Mouse (Mus musculus) CH12.LX (cell line): ENCODE data around the gene Rbm11. TPM values are rescaled to one million over a fixed set of nuclear protein-coding genes. Genes with fewer than 3 reads are reported as not detected.

Experiments
- DNase-seq: peaks from one replicate; pipeline ENCODE4 v3.0.0-alpha.2; 2013; ENCODE audit errors: extremely low read depth
- H3K27ac ChIP-seq: 2 replicates; pipeline ENCODE4 v1.5.1; 2012; ENCODE audit warnings: low read depth, mild to moderate bottlenecking, control low read depth, moderate library complexity; ENCODE audit not compliant: insufficient read depth
- H3K27me3 ChIP-seq: replicated peaks from 2 replicates; pipeline ENCODE3; 2012; ENCODE audit warnings: inconsistent platforms
- H3K36me3 ChIP-seq, 2 experiments: replicated peaks in 1 of 2; 2 replicates each; pipeline versions ENCODE3 to v1.6.1; 2012; ENCODE audit warnings: inconsistent platforms in 1 of 2, low read length in 1 of 2, mild to moderate bottlenecking in 1 of 2, mixed read lengths in 1 of 2, moderate library complexity in 1 of 2; ENCODE audit not compliant: control insufficient read depth in 1 of 2, insufficient read depth in 1 of 2
- H3K4me1 ChIP-seq, 2 experiments: 2 replicates each; pipeline ENCODE4 v1.6.1; 2012; ENCODE audit warnings: inconsistent platforms in 1 of 2, moderate library complexity in 1 of 2; ENCODE audit not compliant: insufficient read depth in 2 of 2, control insufficient read depth in 1 of 2
- H3K4me2 ChIP-seq: 2 replicates; pipeline ENCODE4 v1.6.1; 2012; ENCODE audit warnings: low read depth, mild to moderate bottlenecking, control low read depth; ENCODE audit not compliant: poor library complexity, insufficient read depth, severe bottlenecking
- H3K4me3 ChIP-seq, 3 experiments: fragments of 150-350 bp in 1 of 3; sonication (generic) in 1 of 3; replicated peaks in 1 of 3; 2 replicates each; pipeline versions ENCODE3 to v1.5.1; 2011 to 2012; ENCODE audit warnings: low read depth in 2 of 3, low read length in 2 of 3, mild to moderate bottlenecking in 2 of 3, moderate library complexity in 2 of 3, control low read depth in 1 of 3, improper control_type of control experiment in 1 of 3, inconsistent platforms in 1 of 3, mixed read lengths in 1 of 3; ENCODE audit not compliant: poor library complexity in 1 of 3
- H3K79me2 ChIP-seq: replicated peaks from 2 replicates; pipeline ENCODE4 v1.6.1; 2012; ENCODE audit warnings: mild to moderate bottlenecking, moderate library complexity; ENCODE audit not compliant: control insufficient read depth, poor library complexity, insufficient read depth, severe bottlenecking; ENCODE audit errors: extremely low read depth
- H3K9ac ChIP-seq: 2 replicates; pipeline ENCODE4 v1.6.1; 2012; ENCODE audit warnings: low read depth, mild to moderate bottlenecking, control low read depth, moderate library complexity; ENCODE audit not compliant: insufficient read depth
- H3K9me3 ChIP-seq: replicated peaks from 2 replicates; pipeline ENCODE3; 2012; ENCODE audit warnings: low read length, inconsistent platforms, mixed read lengths
- CHD2 ChIP-seq: IDR thresholded peaks from 2 replicates; pipeline ENCODE4 v1.6.1; 2011; ENCODE audit warnings: low read length, improper control_type of control experiment
- HCFC1 ChIP-seq: IDR thresholded peaks from 2 replicates; pipeline ENCODE4 v1.6.1; 2012; ENCODE audit warnings: low read depth, mild to moderate bottlenecking, inconsistent platforms, low read length, improper control_type of control experiment
- MAX ChIP-seq: IDR thresholded peaks from 2 replicates; pipeline ENCODE4 v1.6.1; 2011; ENCODE audit warnings: low read length, improper control_type of control experiment
- MAZ ChIP-seq: IDR thresholded peaks from 2 replicates; pipeline ENCODE4 v1.6.1; 2012; ENCODE audit warnings: low read depth, mild to moderate bottlenecking, inconsistent platforms, low read length, improper control_type of control experiment, moderate library complexity
- MEF2A ChIP-seq: IDR thresholded peaks from 2 replicates; pipeline ENCODE4 v1.6.1; 2014; ENCODE audit warnings: low read depth, mild to moderate bottlenecking, inconsistent platforms, low read length, improper control_type of control experiment, borderline replicate concordance
- MYC ChIP-seq: IDR thresholded peaks from 2 replicates; pipeline ENCODE4 v1.6.1; 2011; ENCODE audit warnings: low read depth, mild to moderate bottlenecking, improper control_type of control experiment, low read length
- NELFE ChIP-seq: IDR thresholded peaks from 2 replicates; pipeline ENCODE4 v1.6.1; 2011; ENCODE audit warnings: low read depth, low read length, improper control_type of control experiment
- POLR2A ChIP-seq: IDR thresholded peaks from 2 replicates; pipeline ENCODE4 v1.6.1; 2011; ENCODE audit warnings: low read depth, mild to moderate bottlenecking, improper control_type of control experiment, low read length
- POLR2AphosphoS2 ChIP-seq: IDR thresholded peaks from 2 replicates; pipeline ENCODE4 v1.6.1; 2011; ENCODE audit warnings: low read depth, low read length, improper control_type of control experiment
- RAD21 ChIP-seq: IDR thresholded peaks from 2 replicates; pipeline ENCODE4 v1.6.1; 2011; ENCODE audit warnings: low read depth, mild to moderate bottlenecking, low read length, improper control_type of control experiment, moderate library complexity
- RCOR1 ChIP-seq: conservative IDR thresholded peaks from 2 replicates; pipeline ENCODE4 v1.6.1; 2012; ENCODE audit warnings: low read depth, mild to moderate bottlenecking, inconsistent platforms, low read length, improper control_type of control experiment
- UBTF ChIP-seq: IDR thresholded peaks from 2 replicates; pipeline ENCODE4 v1.6.1; 2012; ENCODE audit warnings: low read depth, mild to moderate bottlenecking, inconsistent platforms, low read length, improper control_type of control experiment, moderate library complexity
- USF2 ChIP-seq: conservative IDR thresholded peaks from 2 replicates; pipeline ENCODE4 v1.6.1; 2011; ENCODE audit warnings: low read depth, low read length, improper control_type of control experiment
- ZMIZ1 ChIP-seq: IDR thresholded peaks from 2 replicates; pipeline ENCODE4 v1.6.1; 2012; ENCODE audit warnings: low read depth, mild to moderate bottlenecking, inconsistent platforms, low read length, improper control_type of control experiment
- dilution Hi-C: fragments of 300-500 bp; cut with MboI; formaldehyde crosslinking; loops from 2 replicates; pipeline ENCODE4 v1.14.3; 2020; ENCODE audit warnings: low sequenced_read_pairs; ENCODE audit not compliant: extremely low pct_unique_long_range_greater_than_20kb, extremely low pct_ligation_motif_present
- in situ Hi-C: fragments of 300-500 bp; cut with MboI; formaldehyde crosslinking; loops from 3 replicates; pipeline ENCODE4 v1.14.3; 2019; ENCODE audit warnings: low sequenced_read_pairs, low pct_ligation_motif_present, low pct_unique_long_range_greater_than_20kb, mixed read lengths
- polyA plus RNA-seq: library from polyadenylated mRNA; unstranded; fragments of >175 nt; gene quantifications from 2 replicates; pipeline ENCODE4 v1.2.1, GENCODE M21; 2012; ENCODE audit warnings: low read depth; ENCODE audit not compliant: insufficient read length
- total RNA-seq, 2 experiments: library from RNA; depleted of rRNA; stranded (reverse); fragments of 300-350 nt in 1 of 2; fragments of >200 nt in 1 of 2; gene quantifications; 2 replicates each; pipeline ENCODE4 v1.2.3; 2012 to 2014

The Rbm11 gene
- total and polyA plus RNA-seq, 3 experiments, result not detected

- TF ChIP-seq UBTF, result no peak
- TF ChIP-seq MYC, result no peak
- TF ChIP-seq POLR2A, result no peak
- TF ChIP-seq RAD21, result no peak
- TF ChIP-seq MEF2A, result no peak
- no peak for TF ChIP-seq MAX
- TF ChIP-seq MAZ, result no peak
- TF ChIP-seq CHD2, result no peak
- TF ChIP-seq, all 38 proteins: peak for 0
- Histone ChIP-seq H3K4me1 (no peaks in the 10 kb centered on the region), H3K27ac (no peak overlapping the region), H3K9me3 (peaks cover 32% of the 10 kb centered on the region), H3K27me3 (no peaks in the 10 kb centered on the region), H3K4me3 (no peak overlapping the region), H3K79me2 (no peaks in the 10 kb centered on the region), H3K9ac (no peak overlapping the region), H3K36me3 (no peaks in the 10 kb centered on the region), H3K4me2 (no peak overlapping the region)
- in situ Hi-C loops (no loop called here), dilution Hi-C loops (no loop called here)
- no peak for DNase-seq
Observed at GRCm38 (mm10) chr16:75562910-75563309, 29.7 kb upstream of the Rbm11 start.

GRCm38 (mm10) chr16:75582279-75582678 lies 10.4 kb upstream of the Rbm11 start:
- in situ Hi-C loops, result no loop called here
- H3K27me3 ChIP-seq, result no peaks in the 10 kb centered on the region
- H3K27ac ChIP-seq, result no peak overlapping the region
- no peak overlapping the region for H3K4me2 ChIP-seq
- H3K36me3 ChIP-seq, result no peaks in the 10 kb centered on the region
- TF ChIP-seq NELFE, result no peak
- no peak for TF ChIP-seq MYC
- no peak for TF ChIP-seq HCFC1
- no peak for TF ChIP-seq USF2
- TF ChIP-seq, all 38 proteins: peak for 0
- peaks cover 37% of the 10 kb centered on the region for H3K9me3 ChIP-seq
- H3K9ac ChIP-seq, result no peak overlapping the region
- no peak for DNase-seq
- no peak overlapping the region for H3K4me3 ChIP-seq
- dilution Hi-C loops, result no loop called here
- H3K4me1 ChIP-seq, result no peaks in the 10 kb centered on the region
- no peaks in the 10 kb centered on the region for H3K79me2 ChIP-seq

DNA sequence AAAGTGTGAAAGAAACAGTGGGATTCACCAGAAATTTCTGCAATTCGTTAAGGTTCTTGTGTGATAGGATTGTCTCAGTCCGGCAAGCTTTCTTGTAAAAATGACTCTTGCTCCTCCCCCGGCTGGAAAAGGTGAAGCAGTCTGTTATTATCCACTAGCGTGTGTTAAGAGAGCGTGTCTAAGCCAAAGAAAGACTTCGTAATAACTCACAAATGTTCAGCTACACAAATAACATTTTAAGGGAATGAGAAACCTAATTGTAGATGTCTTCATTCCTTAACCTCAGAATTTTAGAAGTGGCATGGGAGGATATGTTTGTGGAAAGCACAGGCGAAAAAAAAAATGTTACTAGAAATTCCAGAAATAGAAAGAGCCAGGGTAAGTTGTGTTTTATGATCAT lies 6.7 kb upstream of the Rbm11 start, which contains the start of gene Lipi:
TSS of gene Lipi (minus strand) at position 101 of the 400 bp plus-strand sequence.
- Histone ChIP-seq H3K9ac (no peak within 1 kb of the TSS), H3K79me2 (no peaks in the 10 kb centered on the region), H3K27ac (no peak within 1 kb of the TSS), H3K36me3 (no peaks in the 10 kb centered on the region), H3K27me3 (no peaks in the 10 kb centered on the region), H3K4me1 (no peaks in the 10 kb centered on the region), H3K9me3 (peaks cover 37% of the 10 kb centered on the region), H3K4me3 (no peak within 1 kb of the TSS), H3K4me2 (no peak within 1 kb of the TSS)
- in situ Hi-C loops, result no loop called here
- DNase-seq, result no peak
- TF ChIP-seq ZMIZ1 (no peak), RCOR1 (no peak), POLR2AphosphoS2 (no peak)
- dilution Hi-C loops, result no loop called here
